Mouse (Mus musculus) cerebellum, postnatal 36 days (tissue): Measurements from ENCODE around the gene Cpsf4.
"Not testable (repeated sequence)": the region's sequence is repeated elsewhere in the genome, so short reads cannot be mapped to it uniquely, and the experiment has no call there.

Experiments
- DNase-seq, 2 experiments: peaks; one replicate each; pipeline ENCODE4 v3.0.0; 2021 to 2022; ENCODE audit warnings: mixed read lengths in 2 of 2

Cpsf4 gene

DNA sequence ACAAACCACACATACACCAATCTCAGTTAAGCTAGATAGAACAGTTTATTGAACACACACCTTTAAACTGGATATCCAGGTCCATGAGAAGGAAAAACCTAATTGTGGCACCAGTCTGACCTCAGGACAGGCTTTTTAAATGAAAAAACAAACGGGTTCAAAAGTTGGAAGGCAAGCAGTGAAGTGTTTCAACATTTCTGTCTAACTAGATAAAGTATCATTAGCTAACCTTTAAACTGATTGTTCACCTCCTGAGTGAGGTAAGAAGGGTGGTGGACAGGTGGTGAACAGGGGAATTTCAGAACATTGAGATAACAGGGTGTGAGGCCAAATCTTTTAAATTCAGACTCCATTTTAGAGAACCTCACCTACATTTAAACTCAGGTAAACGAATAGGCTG, 59.4 kb downstream of the Cpsf4 start:
- DNase-seq, result no peak

DNA sequence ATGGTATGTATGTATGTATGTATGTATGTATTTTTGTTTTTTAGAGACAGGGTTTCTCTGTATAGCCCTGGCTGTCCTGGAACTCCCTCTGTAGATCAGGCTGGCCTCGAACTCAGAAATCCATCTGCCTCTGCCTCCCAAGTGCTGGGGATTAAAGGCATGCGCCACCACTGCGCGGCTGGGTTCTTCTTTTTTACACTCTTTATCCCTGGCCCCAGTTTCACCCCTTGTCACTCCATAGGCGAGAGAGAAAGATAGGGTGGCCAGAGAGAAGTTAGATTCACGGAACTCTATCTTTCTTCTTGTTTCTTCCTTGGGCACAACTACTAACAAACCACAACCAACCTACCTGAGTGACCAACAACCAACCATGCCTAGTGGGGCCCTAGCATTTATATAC, 62.3 kb downstream of the Cpsf4 start:
- DNase-seq, result not testable (repeated sequence)

DNA sequence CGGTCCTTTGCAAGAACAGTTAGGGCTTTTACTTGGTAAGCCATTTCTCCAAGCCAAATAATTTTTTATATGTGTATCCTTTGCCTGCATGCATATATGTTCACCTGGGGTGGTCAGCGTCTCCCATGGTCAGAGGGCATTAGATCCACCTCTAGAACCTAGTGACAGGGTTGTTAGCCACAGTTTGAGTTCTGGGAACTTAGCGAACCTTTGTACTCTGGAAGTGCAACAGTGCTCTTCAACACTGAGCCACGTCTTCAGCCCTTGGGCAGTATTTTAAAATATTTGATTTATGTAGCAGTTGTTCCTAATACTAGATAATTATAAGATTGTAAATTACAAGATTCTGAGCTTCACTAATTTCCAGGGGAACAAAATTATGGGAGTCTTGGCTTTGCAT, 63.6 kb downstream of the Cpsf4 start:
- no peak for DNase-seq

GRCm38 (mm10) chr5:145231367-145231871, 64.4 kb downstream of the Cpsf4 start, which contains the start of gene Zfp655:
Gene Zfp655 (plus strand): TSS chr5:145231715.
- DNase-seq, result peak; percentile 97 to 98
